Mouse (Mus musculus) brain, embryonic 14.5 days (tissue): Measurements from ENCODE around the gene Aspn.

Experiments used
- CTCF ChIP-seq: fragments of 200-500 bp; IDR thresholded peaks from 2 replicates; pipeline ENCODE4 v1.5.1; 2012; ENCODE audit warnings: inconsistent platforms, mild to moderate bottlenecking, moderate library complexity, borderline replicate concordance; ENCODE audit not compliant: insufficient read depth, insufficient read length; ENCODE audit errors: extremely low read depth
- POLR2A ChIP-seq: fragments of 200-500 bp; IDR thresholded peaks from 2 replicates; pipeline ENCODE4 v1.6.1; 2012; ENCODE audit warnings: mild to moderate bottlenecking, inconsistent platforms, borderline replicate concordance; ENCODE audit not compliant: poor library complexity, insufficient read depth, insufficient read length, severe bottlenecking; ENCODE audit errors: extremely low read depth

GRCm38 (mm10) chr13:49526235-49526634 lies 18.0 kb upstream of the Aspn start:
- no peak for TF ChIP-seq POLR2A
- TF ChIP-seq CTCF = no peak
